Mouse (Mus musculus) brain, embryonic 18.5 days (tissue): ENCODE data around the gene Celsr1.

Experiments
- DNase-seq: peaks from one replicate; pipeline ENCODE4 v3.0.0-alpha.2; 2012; ENCODE audit warnings: low read depth, low spot score

Celsr1 gene

GRCm38 (mm10) chr15:86033191-86033841 is at the start of gene Celsr1:
Celsr1 (minus strand) TSS chr15:86033777.
- DNase-seq = no peak

GRCm38 (mm10) chr15:86083261-86083741 is 49.7 kb upstream of the Celsr1 start:
- no peak for DNase-seq

DNA sequence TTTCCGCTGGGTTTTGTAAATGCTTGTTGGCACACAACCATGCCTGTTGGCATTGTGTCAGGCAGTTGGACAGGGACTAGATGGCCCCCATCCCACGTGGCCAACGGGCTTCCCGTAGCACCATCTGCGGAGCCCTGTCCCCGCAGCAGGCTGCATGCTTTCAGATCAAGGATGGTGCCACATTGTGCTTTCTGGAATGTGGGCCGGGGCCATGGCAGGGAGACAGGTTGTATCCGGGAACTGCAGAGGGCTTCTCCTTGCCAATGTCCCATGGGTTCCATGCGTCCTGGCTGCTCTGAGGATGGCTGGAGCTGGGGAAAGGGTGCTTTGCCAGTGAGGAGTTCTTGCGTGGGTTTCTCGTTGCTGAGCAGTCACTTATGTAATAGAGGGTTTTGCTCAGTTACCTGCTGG is 49.0 kb upstream of the Celsr1 start:
- DNase-seq = no peak

DNA sequence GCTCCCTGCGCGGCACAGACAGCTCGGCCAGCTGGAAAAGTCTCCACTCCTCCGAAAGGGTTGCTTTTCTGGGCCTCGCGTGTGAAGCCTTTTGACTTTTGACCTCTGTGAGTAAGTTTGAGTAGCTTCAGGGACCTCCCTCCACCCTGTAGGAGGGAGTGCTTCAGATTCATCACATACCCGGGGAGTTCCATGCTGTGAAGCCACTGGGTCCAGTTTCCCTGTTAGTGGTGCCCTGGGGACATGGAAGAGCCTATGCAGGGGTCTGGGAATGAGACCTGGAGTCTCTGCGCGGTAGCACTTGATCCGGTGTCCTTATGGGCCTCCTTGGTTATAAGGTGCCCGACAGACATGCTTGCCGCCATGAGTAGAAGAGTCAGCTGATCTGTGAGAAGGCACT is 48.1 kb upstream of the Celsr1 start:
- no peak for DNase-seq

GRCm38 (mm10) chr15:86080408-86080807 is 46.8 kb upstream of the Celsr1 start:
- no peak for DNase-seq

DNA sequence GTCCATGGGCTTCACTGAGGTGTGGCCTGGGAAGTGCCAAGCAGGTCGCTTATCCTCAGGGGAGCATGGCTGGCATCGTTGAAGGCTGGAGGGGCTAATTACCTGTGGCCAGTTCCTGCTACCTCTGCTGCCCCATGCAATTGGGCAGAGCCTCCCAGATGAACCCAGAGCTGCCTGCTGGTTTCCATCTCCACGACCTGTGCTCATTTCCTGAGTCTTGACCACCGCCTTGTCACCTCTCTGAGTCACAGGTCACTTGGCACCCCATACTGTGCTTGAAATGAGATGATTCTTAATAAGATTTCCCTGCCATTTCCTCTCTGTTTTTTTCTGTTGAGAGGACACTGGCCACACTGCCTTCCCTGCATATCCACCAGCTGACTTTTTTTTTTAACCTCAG is 46.3 kb upstream of the Celsr1 start:
- no peak for DNase-seq

DNA sequence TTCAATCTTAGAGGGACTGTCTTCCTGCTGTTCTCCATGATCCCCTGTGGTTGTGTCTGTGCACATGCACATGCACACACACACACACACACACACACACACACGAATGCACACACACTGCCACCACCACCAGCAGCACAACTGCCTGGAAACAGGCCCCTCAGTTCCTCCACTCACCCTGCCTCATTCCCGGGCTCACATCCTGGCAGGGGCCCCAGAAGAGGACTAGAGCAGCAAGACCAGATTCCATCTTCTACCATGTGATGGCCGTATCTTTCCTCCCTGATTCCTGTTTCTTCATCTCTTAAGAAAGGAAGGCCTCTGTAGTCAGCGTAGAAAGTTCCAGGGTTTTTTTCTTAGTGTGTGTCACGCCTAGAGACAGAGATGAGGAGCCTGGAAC is 45.9 kb upstream of the Celsr1 start:
- DNase-seq = no peak

- no peak for DNase-seq
These were observed 45.1 kb upstream of the Celsr1 start for GRCm38 (mm10) chr15:86078481-86079216.

GRCm38 (mm10) chr15:86077934-86078333 is 44.4 kb upstream of the Celsr1 start:
- DNase-seq = no peak

DNA sequence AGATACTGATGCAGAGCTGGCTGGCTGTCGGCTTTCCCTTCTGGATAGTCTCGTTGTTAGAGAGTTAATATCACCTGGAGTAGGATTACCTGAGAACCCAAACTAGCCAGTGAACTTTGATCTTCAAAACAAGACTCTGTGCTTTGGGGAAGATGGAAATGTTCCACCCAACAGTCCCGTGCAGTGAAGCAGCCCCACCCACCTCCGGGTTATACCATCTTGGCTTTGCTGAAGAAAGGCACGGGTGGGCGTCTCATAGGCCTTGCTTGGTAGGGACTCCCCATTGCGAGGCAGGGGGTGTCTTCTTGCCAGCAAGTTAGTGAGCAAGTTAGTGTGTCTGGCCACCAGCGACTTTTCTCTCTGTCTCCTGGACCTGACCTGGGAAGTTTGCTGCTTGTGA is 42.8 kb upstream of the Celsr1 start:
- no peak for DNase-seq

DNA sequence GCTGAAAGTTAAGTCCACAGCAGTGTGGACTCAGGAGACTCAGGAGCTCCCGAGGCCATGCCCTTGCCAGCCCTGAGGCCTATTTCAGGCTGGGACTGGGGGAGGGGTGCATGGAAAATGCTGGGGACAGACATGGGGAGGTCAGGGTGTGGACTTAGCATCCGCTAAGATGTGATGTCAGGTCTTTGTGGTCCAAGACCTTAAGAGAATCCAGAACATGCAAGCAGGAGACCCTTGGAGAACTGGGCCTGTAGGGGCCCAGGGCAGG is 42.4 kb upstream of the Celsr1 start:
- no peak for DNase-seq

- no peak for DNase-seq
These were observed 41.9 kb upstream of the Celsr1 start for GRCm38 (mm10) chr15:86075305-86076047.

DNA sequence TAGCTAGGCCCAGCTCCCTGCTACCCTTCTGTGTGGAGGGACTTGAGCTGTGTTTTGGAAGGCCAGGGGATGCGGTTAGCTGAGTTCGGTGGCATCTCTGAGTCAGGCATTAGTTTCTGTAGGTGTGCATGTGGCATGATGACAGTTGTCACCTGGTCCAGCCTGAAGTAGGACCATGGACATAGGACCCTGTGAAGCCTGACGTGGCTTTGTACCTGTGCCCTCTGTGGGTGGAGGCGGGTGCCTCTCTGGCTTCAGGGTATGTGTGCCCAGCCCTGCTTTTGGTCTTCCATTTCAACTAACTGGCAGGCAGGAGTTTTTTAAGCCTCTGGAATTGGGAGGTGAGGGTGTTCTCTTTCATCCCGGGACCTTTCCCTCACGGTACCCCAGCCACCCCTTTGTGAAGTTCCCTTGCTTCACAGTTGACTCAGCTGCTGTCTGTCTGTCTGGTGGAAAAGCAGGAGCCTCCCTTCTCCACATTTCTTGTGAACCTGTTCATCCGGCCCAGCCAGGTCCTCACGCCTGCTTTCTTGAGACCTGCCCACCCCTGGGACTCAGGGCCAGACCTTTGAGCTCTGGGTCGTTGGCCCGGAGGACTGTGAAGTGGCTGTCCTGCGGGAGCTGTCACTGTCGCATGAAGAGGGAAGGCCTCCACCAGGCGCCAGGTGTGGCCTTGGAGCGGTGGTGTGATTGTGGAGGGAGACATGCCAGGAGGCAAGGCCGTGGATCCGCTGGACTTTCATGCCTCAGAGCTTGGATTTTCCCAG is 40.8 kb upstream of the Celsr1 start:
- no peak for DNase-seq

DNA sequence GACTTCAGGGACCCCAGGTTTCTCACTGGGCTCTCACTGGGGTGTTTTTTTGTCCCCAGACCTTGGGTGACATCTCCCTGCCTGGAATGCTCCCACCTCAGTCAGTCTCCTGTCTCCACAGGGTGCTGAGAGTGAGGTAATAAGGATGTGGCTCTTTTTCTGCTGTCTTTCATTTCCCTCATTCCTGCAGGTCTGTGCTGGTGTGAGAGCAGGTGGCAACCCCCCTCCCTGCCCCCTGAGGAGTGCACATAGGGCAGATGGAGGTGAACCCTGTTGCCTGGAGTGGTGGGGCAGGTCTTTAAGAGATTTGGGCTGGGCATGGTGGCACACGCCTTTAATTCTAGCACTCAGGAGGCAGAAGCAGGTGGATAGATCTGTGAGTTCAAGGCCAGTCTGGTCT is 37.6 kb upstream of the Celsr1 start:
- no peak for DNase-seq

DNA sequence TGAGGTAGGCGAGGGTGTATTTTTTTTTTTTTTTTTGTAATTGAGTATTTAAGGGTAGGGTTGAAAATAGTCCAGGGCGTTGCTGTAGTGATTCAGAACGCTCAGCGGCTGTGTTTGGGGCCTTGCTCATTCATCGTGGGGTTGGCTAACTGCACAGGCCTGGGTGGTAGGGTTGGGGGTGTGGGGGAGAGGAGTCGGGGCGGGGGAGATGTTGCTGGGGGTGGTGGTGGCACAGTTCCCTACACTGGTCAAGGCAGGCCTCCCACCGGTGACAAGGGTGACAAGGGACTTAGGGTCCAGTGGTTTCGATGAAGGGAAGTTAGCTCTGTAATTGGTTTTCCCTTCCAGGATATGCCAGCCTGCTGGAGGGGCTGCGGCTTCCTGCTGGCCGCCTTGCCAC is 36.8 kb upstream of the Celsr1 start:
- DNase-seq = no peak

- DNase-seq = no peak
These were observed 35.6 kb upstream of the Celsr1 start for GRCm38 (mm10) chr15:86069011-86069791.

DNA sequence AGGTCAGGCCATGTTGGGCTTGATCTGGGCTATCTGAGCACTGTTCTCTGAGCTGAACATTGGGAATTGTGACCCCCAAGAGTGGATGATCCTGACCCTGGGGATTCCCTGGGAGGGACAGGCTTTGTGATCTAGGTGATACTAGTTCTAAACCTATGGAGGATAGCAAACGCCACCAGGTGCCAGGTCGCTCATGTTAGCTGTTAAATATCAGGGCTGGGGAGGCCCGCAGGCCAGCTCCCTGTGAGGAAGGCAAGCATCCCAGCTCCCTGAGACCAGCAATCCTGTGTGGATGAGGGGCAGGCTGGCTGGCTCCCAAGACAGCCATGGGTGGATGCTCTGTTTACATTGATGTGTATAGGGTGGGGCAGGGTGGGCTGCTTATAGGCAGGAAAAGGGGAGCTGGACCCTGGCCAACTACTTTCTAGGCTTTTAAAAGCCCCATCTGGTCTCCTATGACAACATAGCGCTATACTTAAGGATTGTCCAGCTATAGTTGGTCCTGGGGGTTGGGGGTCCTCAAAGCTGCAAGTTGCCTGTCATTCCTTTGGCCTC is 34.4 kb upstream of the Celsr1 start:
- DNase-seq = no peak

- DNase-seq = no peak
These were observed 34.0 kb upstream of the Celsr1 start for GRCm38 (mm10) chr15:86067581-86067910.

- no peak for DNase-seq
These were observed 33.4 kb upstream of the Celsr1 start for GRCm38 (mm10) chr15:86066836-86067580.

DNA sequence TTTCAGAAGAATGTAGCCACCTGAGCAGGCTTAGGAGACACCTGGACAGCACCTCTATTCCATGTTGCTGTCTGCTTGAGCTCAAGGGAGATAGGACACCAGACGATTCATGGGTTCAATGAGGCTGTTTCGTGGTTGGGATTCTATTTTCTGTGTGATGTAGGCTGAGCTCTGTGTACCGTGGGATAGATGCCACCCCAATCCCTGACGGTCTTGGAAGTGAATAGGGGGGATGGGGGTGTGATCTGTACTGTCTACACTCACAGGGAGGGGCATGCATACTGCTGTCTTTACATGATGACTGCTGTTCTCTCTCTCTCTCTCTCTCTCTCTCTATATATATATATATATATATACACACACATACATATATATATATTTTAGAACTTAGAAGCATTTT is 31.8 kb upstream of the Celsr1 start:
- DNase-seq = no peak
